Mouse (Mus musculus) lung, adult 2 months (tissue): ENCODE data around the gene Siglecg.

ENCODE experiments used
- CTCF ChIP-seq: fragments of 200-500 bp; IDR thresholded peaks from 2 replicates; pipeline ENCODE4 v1.5.1; 2011; ENCODE audit warnings: mild to moderate bottlenecking, low read length, control low read depth; ENCODE audit not compliant: insufficient read depth
- POLR2A ChIP-seq: fragments of 200-500 bp; IDR thresholded peaks from 2 replicates; pipeline ENCODE4 v1.6.1; 2011; ENCODE audit warnings: low read depth, mild to moderate bottlenecking, control low read depth, low read length, borderline replicate concordance; ENCODE audit errors: extremely low read depth

DNA sequence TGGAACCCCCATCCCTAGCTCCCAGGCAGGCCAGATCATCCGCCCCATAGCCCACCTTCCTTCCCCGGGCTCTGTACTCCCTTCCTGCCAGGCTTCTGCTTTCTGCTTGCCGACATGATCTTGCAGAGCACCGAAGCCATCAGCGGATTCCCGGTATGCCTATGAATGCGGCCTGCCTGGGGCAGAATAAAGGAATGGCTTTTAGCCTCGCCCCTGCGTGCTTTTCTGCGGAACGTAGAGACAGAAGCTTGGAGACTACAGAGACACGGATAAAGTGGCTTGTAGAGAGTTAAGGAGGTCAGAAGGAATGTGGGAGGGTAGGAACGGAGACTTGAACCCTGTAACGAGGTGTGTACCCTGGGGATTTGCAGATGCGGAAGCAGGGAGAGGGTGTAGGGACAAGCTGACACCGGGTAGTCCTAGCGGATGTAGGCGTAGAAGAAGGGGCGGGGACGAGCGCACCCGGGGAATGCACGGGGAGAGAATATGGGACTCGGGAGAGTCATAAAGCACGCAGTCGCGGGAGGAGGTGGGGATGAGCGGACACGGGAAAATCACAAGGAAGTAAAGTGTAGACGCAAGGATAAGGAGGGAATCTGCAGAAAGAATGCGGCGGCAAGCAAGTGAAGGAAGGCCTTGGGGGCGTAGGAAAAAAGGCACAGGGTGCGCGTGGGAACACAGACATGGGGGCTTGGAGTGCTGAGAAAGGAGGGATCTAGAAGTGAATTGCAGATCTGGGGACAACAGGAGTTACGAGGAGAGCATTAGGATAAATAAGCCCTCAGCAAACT is 35.3 kb downstream of the Siglecg start:
- TF ChIP-seq POLR2A (peak; percentile 81; the same call in 1 of the 2 replicates), CTCF (no peak)
